Mouse (Mus musculus): ENCODE data around the gene Apoh.

GRCm38 (mm10) chr11:108416360-108416759 is 73.2 kb downstream of the Apoh start:
- TF ChIP-seq GATA1 (IDR thresholded peaks at IDR 0.05; ENCODE audit: low read length) (no peak), TAL1 (IDR thresholded peaks at IDR 0.05; ENCODE audit: low read length) (no peak)

All from erythroblast, embryonic 14.5 days (primary cell).